Mouse (Mus musculus) kidney, postnatal 0 days (tissue): ENCODE measurements around the gene Trp53i11. TPM values are rescaled to one million over a fixed set of nuclear protein-coding genes. Genes with fewer than 3 reads are reported as not detected.

Experiments
- ATAC-seq: fragments of 200-750 bp; cut with Nextera tagmentation; replicated peaks from 2 replicates; pipeline ENCODE4 v1.8.0; 2017; ENCODE audit warnings: low read depth, moderate number of reproducible peaks, moderate TSS enrichment, moderate library complexity; ENCODE audit not compliant: low FRiP score
- DNase-seq: peaks from one replicate; pipeline ENCODE4 v3.0.0-alpha.2; 2016; ENCODE audit warnings: low spot score
- H3K27ac ChIP-seq: fragments of 300-500 bp; sonication (generic); 2 replicates; pipeline ENCODE4 v1.5.1; 2014; ENCODE audit warnings: mild to moderate bottlenecking
- H3K27me3 ChIP-seq: fragments of 300-500 bp; sonication (generic); 2 replicates; pipeline ENCODE4 v1.6.1; 2014; ENCODE audit warnings: low read length, mixed read lengths; ENCODE audit not compliant: insufficient read depth
- H3K36me3 ChIP-seq: fragments of 300-500 bp; sonication (generic); 2 replicates; pipeline ENCODE4 v1.6.1; 2014; ENCODE audit warnings: low read length, mixed read lengths; ENCODE audit not compliant: insufficient read depth
- H3K4me1 ChIP-seq: fragments of 300-500 bp; sonication (generic); replicated peaks from 2 replicates; pipeline ENCODE4 v1.6.1; 2014; ENCODE audit warnings: antibody characterized with exemption, low read length, mixed read lengths; ENCODE audit not compliant: insufficient read depth
- H3K4me2 ChIP-seq: fragments of 300-500 bp; sonication (generic); 2 replicates; pipeline ENCODE4 v1.6.1; 2014; ENCODE audit warnings: mild to moderate bottlenecking, low read length, moderate library complexity, mixed read lengths
- H3K4me3 ChIP-seq: fragments of 300-500 bp; sonication (generic); replicated peaks from 2 replicates; pipeline ENCODE4 v1.5.1; 2014; ENCODE audit warnings: low read depth, low read length
- H3K9ac ChIP-seq: fragments of 300-500 bp; sonication (generic); 2 replicates; pipeline ENCODE4 v1.6.1; 2014; ENCODE audit warnings: low read depth, low read length
- H3K9me3 ChIP-seq: fragments of 300-500 bp; sonication (generic); replicated peaks from 2 replicates; pipeline ENCODE4 v1.6.1; 2016; ENCODE audit warnings: low read length, inconsistent platforms, mixed read lengths
- CTCF ChIP-seq: IDR thresholded peaks from 2 replicates; pipeline ENCODE4 v1.5.1; 2016; ENCODE audit warnings: antibody characterized with exemption, low read depth, mild to moderate bottlenecking, moderate library complexity
- WGBS: fragments of 180-500 bp; shearing (Covaris S2); extraction: QIAGEN DNeasy Blood & Tissue Kit; methylation state at CpG from one replicate; pipeline ENCODE4 v1.1.7; 2014; 5-methylcytosine and 5-hydroxymethylcytosine counted together
- polyA plus RNA-seq: library from polyadenylated mRNA; unstranded; fragments of >200 nt; fragmentation: Nextera tagmentation; extraction: Ambion mirVana; gene quantifications from 2 replicates; pipeline ENCODE4 v1.2.1, GENCODE M21; 2015

Trp53i11 gene
- polyA plus RNA-seq, 1 experiment from 2014 or later, result 28.3 TPM

- Histone ChIP-seq H3K36me3 (peaks cover 19% of the 10 kb centered on the region), H3K4me1 (peaks cover 5% of the 10 kb centered on the region; the same call in 1 of the 2 replicates), H3K9me3 (no peaks in the 10 kb centered on the region), H3K4me2 (no peak overlapping the region), H3K27me3 (no peaks in the 10 kb centered on the region), H3K9ac (no peak overlapping the region), H3K4me3 (no peak overlapping the region), H3K27ac (no peak overlapping the region)
- peak; percentile 44; the same call in 1 of the 2 replicates for TF ChIP-seq CTCF
- DNase-seq (no peak), ATAC-seq (no peak)
- 83% methylated on average over 2 of the region's 2 CpGs for WGBS
Measured at GRCm38 (mm10) chr2:93212386-93212785, 25.0 kb downstream of the Trp53i11 start.

GRCm38 (mm10) chr2:93212865-93213264 lies 25.5 kb downstream of the Trp53i11 start:
- WGBS, result 95% methylated on average over 2 of the region's 2 CpGs
- no peak overlapping the region for H3K27ac ChIP-seq

GRCm38 (mm10) chr2:93214192-93214591 lies 26.8 kb downstream of the Trp53i11 start:
- no peak for TF ChIP-seq CTCF
- Histone ChIP-seq H3K9ac (no peak overlapping the region), H3K4me1 (peaks cover 9% of the 10 kb centered on the region; the same call in 1 of the 2 replicates), H3K27me3 (no peaks in the 10 kb centered on the region), H3K4me2 (no peak overlapping the region), H3K36me3 (peaks cover 19% of the 10 kb centered on the region), H3K9me3 (no peaks in the 10 kb centered on the region), H3K27ac (no peak overlapping the region), H3K4me3 (no peak overlapping the region)
- WGBS, result 88% methylated on average over 1 of the region's 1 CpGs
- no peak for ATAC-seq
- peak; percentile 62 for DNase-seq

More at GRCm38 (mm10) chr2:93212865-93213264, 25.5 kb downstream of the Trp53i11 start:
- H3K27me3 ChIP-seq, result no peaks in the 10 kb centered on the region
- peaks cover 19% of the 10 kb centered on the region for H3K36me3 ChIP-seq
- no peak overlapping the region for H3K9ac ChIP-seq
- no peak for DNase-seq
- no peak overlapping the region for H3K4me2 ChIP-seq
- H3K4me1 ChIP-seq, result peaks cover 9% of the 10 kb centered on the region; the same call in 1 of the 2 replicates
- TF ChIP-seq CTCF, result no peak
- H3K4me3 ChIP-seq, result no peak overlapping the region
- no peaks in the 10 kb centered on the region for H3K9me3 ChIP-seq
- no peak for ATAC-seq

- ATAC-seq (no peak), DNase-seq (no peak)
- WGBS, result 78% methylated on average over 10 of the region's 10 CpGs
- H3K9ac ChIP-seq, result no peak overlapping the region
- H3K4me3 ChIP-seq, result no peak overlapping the region
- H3K27ac ChIP-seq, result no peak overlapping the region
- TF ChIP-seq CTCF, result no peak
- peaks cover 6% of the 10 kb centered on the region; the same call in 1 of the 2 replicates for H3K36me3 ChIP-seq
- no peak overlapping the region for H3K4me2 ChIP-seq
- H3K27me3 ChIP-seq, result no peaks in the 10 kb centered on the region
- H3K4me1 ChIP-seq, result peaks cover 12% of the 10 kb centered on the region; the same call in 1 of the 2 replicates
- no peaks in the 10 kb centered on the region for H3K9me3 ChIP-seq
Measured at GRCm38 (mm10) chr2:93215790-93216189, 28.4 kb downstream of the Trp53i11 start.

GRCm38 (mm10) chr2:93217015-93217414 lies 29.7 kb downstream of the Trp53i11 start:
- H3K9me3 ChIP-seq, result no peaks in the 10 kb centered on the region
- DNase-seq (peak; percentile 98), ATAC-seq (peak; percentile 82)
- H3K36me3 ChIP-seq, result no peaks in the 10 kb centered on the region
- peak; percentile 89 for TF ChIP-seq CTCF
- no peak overlapping the region for H3K9ac ChIP-seq
- H3K27ac ChIP-seq, result peak overlapping the region; percentile 58; the same call in 1 of the 2 replicates
- H3K4me2 ChIP-seq, result no peak overlapping the region
- 14% methylated on average over 7 of the region's 7 CpGs for WGBS
- H3K27me3 ChIP-seq, result no peaks in the 10 kb centered on the region
- H3K4me3 ChIP-seq, result no peak overlapping the region
- peaks cover 12% of the 10 kb centered on the region; the same call in 1 of the 2 replicates for H3K4me1 ChIP-seq

- Histone ChIP-seq H3K27me3 (no peaks in the 10 kb centered on the region), H3K4me1 (peaks cover 12% of the 10 kb centered on the region; the same call in 1 of the 2 replicates), H3K27ac (no peak overlapping the region), H3K9me3 (no peaks in the 10 kb centered on the region), H3K4me3 (no peak overlapping the region), H3K4me2 (no peak overlapping the region), H3K36me3 (no peaks in the 10 kb centered on the region), H3K9ac (no peak overlapping the region)
- DNase-seq (no peak), ATAC-seq (no peak)
- no peak for TF ChIP-seq CTCF
- 81% methylated on average over 7 of the region's 7 CpGs for WGBS
Measured at GRCm38 (mm10) chr2:93218353-93218990, 31.1 kb downstream of the Trp53i11 start.
